Mouse (Mus musculus) forebrain, postnatal 0 days (tissue): Measurements from ENCODE around the gene Sfta2. TPM values are rescaled to one million over a fixed set of nuclear protein-coding genes. Genes with fewer than 3 reads are reported as not detected.

Experiments
- ATAC-seq: fragments of 200-750 bp; cut with Nextera tagmentation; 2 replicates; pipeline ENCODE4 v1.8.0; 2017; ENCODE audit warnings: mild to moderate bottlenecking, moderate library complexity
- DNase-seq: peaks from one replicate; pipeline ENCODE4 v3.0.0-alpha.2; 2015
- H3K27ac ChIP-seq: fragments of 300-500 bp; sonication (generic); 2 replicates; pipeline ENCODE4 v1.5.1; 2014; ENCODE audit warnings: low read depth, mild to moderate bottlenecking, antibody characterized with exemption, low read length, moderate library complexity, mixed read lengths
- H3K27me3 ChIP-seq: fragments of 300-500 bp; sonication (generic); 2 replicates; pipeline ENCODE4 v1.6.1; 2014; ENCODE audit warnings: mild to moderate bottlenecking, low read length, mixed read lengths; ENCODE audit not compliant: insufficient read depth
- H3K36me3 ChIP-seq: fragments of 300-500 bp; sonication (generic); 2 replicates; pipeline ENCODE4 v1.6.1; 2014; ENCODE audit warnings: mild to moderate bottlenecking, moderate library complexity; ENCODE audit not compliant: insufficient read depth
- H3K4me1 ChIP-seq: fragments of 300-500 bp; sonication (generic); 2 replicates; pipeline ENCODE4 v1.6.1; 2014; ENCODE audit warnings: antibody characterized with exemption; ENCODE audit not compliant: insufficient read depth
- H3K4me2 ChIP-seq: fragments of 300-500 bp; sonication (generic); 2 replicates; pipeline ENCODE4 v1.6.1; 2014; ENCODE audit warnings: low read depth, mild to moderate bottlenecking, moderate library complexity
- H3K4me3 ChIP-seq: fragments of 300-500 bp; sonication (generic); 2 replicates; pipeline ENCODE4 v1.5.1; 2014; ENCODE audit warnings: low read depth, low read length, mixed read lengths
- H3K9ac ChIP-seq: fragments of 300-500 bp; sonication (generic); 2 replicates; pipeline ENCODE4 v1.6.1; 2014; ENCODE audit warnings: mild to moderate bottlenecking
- H3K9me3 ChIP-seq: fragments of 300-500 bp; sonication (generic); 2 replicates; pipeline ENCODE4 v1.6.1; 2016; ENCODE audit warnings: low read length
- CTCF ChIP-seq: sonication (generic); IDR thresholded peaks from 2 replicates; pipeline ENCODE4 v1.5.1; 2016; ENCODE audit warnings: antibody characterized with exemption, control low read depth, low read depth
- WGBS: fragments of 180-500 bp; shearing (Covaris S2); extraction: QIAGEN DNeasy Blood & Tissue Kit; methylation state at CpG from one replicate; pipeline ENCODE4 v1.1.7; 2014; 5-methylcytosine and 5-hydroxymethylcytosine counted together
- polyA plus RNA-seq: library from polyadenylated mRNA; unstranded; fragments of >200 nt; fragmentation: Nextera tagmentation; extraction: Ambion mirVana; gene quantifications from 2 replicates; pipeline ENCODE4 v1.2.1, GENCODE M21; 2015
- total RNA-seq: library from RNA; depleted of rRNA; stranded (reverse); fragments of >200 nt; gene quantifications from 2 replicates; pipeline ENCODE4 v1.2.3, GENCODE M21; 2014; rRNA removed

Sfta2 gene
- total RNA-seq (not detected in 2 replicates), polyA plus RNA-seq (not detected in 2 replicates)

GRCm38 (mm10) chr17:35601249-35601648, at the start of gene Sfta2:
Gene Sfta2, plus strand, starts transcription at chr17:35601549.
- no peaks in the 10 kb centered on the region for H3K36me3 ChIP-seq
- H3K9ac ChIP-seq = no peak within 1 kb of the TSS
- no peaks in the 10 kb centered on the region for H3K9me3 ChIP-seq
- H3K27me3 ChIP-seq = no peaks in the 10 kb centered on the region
- H3K4me1 ChIP-seq = no peaks in the 10 kb centered on the region
- H3K27ac ChIP-seq = no peak within 1 kb of the TSS
- no peak for ATAC-seq
- 71% methylated on average over 2 of the region's 2 CpGs for WGBS
- no peak for DNase-seq
- no peak within 1 kb of the TSS for H3K4me2 ChIP-seq
- no peak for TF ChIP-seq CTCF
- H3K4me3 ChIP-seq = no peak within 1 kb of the TSS

GRCm38 (mm10) chr17:35551881-35552414, 49.4 kb upstream of the Sfta2 start, which contains the start of gene Cdsn:
Gene Cdsn, plus strand, starts transcription at chr17:35552128.
- no peak for ATAC-seq
- WGBS = 74% methylated on average over 10 of the region's 10 CpGs
- Histone ChIP-seq H3K4me2 (no peak within 1 kb of the TSS), H3K4me1 (0 out of 2 replicates have a peak, but pooled peaks cover 8% of the 10 kb centered on the region), H3K9me3 (no peaks in the 10 kb centered on the region), H3K9ac (no peak within 1 kb of the TSS), H3K27ac (no peak within 1 kb of the TSS), H3K4me3 (no peak within 1 kb of the TSS), H3K27me3 (no peaks in the 10 kb centered on the region), H3K36me3 (no peaks in the 10 kb centered on the region)
- no peak for TF ChIP-seq CTCF
- no peak for DNase-seq

- DNase-seq = no peak
- H3K36me3 ChIP-seq = no peaks in the 10 kb centered on the region
- H3K9ac ChIP-seq = no peak overlapping the region
- H3K4me3 ChIP-seq = no peak overlapping the region
- ATAC-seq = no peak
- H3K27ac ChIP-seq = no peak overlapping the region
- H3K9me3 ChIP-seq = no peaks in the 10 kb centered on the region
- TF ChIP-seq CTCF = no peak
- 80% methylated on average over 5 of the region's 5 CpGs for WGBS
- H3K4me2 ChIP-seq = no peak overlapping the region
- H3K4me1 ChIP-seq = 0 out of 2 replicates have a peak, but pooled peaks cover 7% of the 10 kb centered on the region
- no peaks in the 10 kb centered on the region for H3K27me3 ChIP-seq
Measured at GRCm38 (mm10) chr17:35554321-35554720, 47.0 kb upstream of the Sfta2 start.

GRCm38 (mm10) chr17:35554761-35555397, 46.5 kb upstream of the Sfta2 start:
- H3K4me2 ChIP-seq = no peak overlapping the region
- no peaks in the 10 kb centered on the region for H3K36me3 ChIP-seq
- WGBS = 93% methylated on average over 18 of the region's 18 CpGs
- no peak for TF ChIP-seq CTCF
- H3K9me3 ChIP-seq = no peaks in the 10 kb centered on the region
- H3K27ac ChIP-seq = no peak overlapping the region
- ATAC-seq (no peak), DNase-seq (no peak)
- no peak overlapping the region for H3K4me3 ChIP-seq
- no peaks in the 10 kb centered on the region for H3K27me3 ChIP-seq
- no peak overlapping the region for H3K9ac ChIP-seq
- H3K4me1 ChIP-seq = 0 out of 2 replicates have a peak, but pooled peaks cover 1% of the 10 kb centered on the region

GRCm38 (mm10) chr17:35556186-35556765, 45.1 kb upstream of the Sfta2 start:
- 88% methylated on average over 13 of the region's 13 CpGs for WGBS
- no peaks in the 10 kb centered on the region for H3K9me3 ChIP-seq
- no peak for TF ChIP-seq CTCF
- ATAC-seq (no peak), DNase-seq (no peak)
- H3K4me1 ChIP-seq = no peaks in the 10 kb centered on the region
- no peaks in the 10 kb centered on the region for H3K36me3 ChIP-seq
- H3K9ac ChIP-seq = no peak overlapping the region
- no peak overlapping the region for H3K4me3 ChIP-seq
- no peak overlapping the region for H3K27ac ChIP-seq
- H3K4me2 ChIP-seq = no peak overlapping the region
- no peaks in the 10 kb centered on the region for H3K27me3 ChIP-seq

GRCm38 (mm10) chr17:35556812-35557211, 44.5 kb upstream of the Sfta2 start:
- peak; percentile 56 for ATAC-seq
- Histone ChIP-seq H3K36me3 (no peaks in the 10 kb centered on the region), H3K4me3 (no peak overlapping the region)

GRCm38 (mm10) chr17:35557351-35557750, 44.0 kb upstream of the Sfta2 start:
- Histone ChIP-seq H3K9me3 (no peaks in the 10 kb centered on the region), H3K36me3 (no peaks in the 10 kb centered on the region), H3K27me3 (no peaks in the 10 kb centered on the region), H3K4me1 (no peaks in the 10 kb centered on the region), H3K4me3 (no peak overlapping the region), H3K4me2 (no peak overlapping the region), H3K27ac (no peak overlapping the region), H3K9ac (no peak overlapping the region)
- 78% methylated on average over 9 of the region's 9 CpGs for WGBS
- no peak for DNase-seq
- TF ChIP-seq CTCF = no peak
- no peak for ATAC-seq

More at GRCm38 (mm10) chr17:35556812-35557211, 44.5 kb upstream of the Sfta2 start:
- Histone ChIP-seq H3K4me2 (no peak overlapping the region), H3K27me3 (no peaks in the 10 kb centered on the region), H3K4me1 (no peaks in the 10 kb centered on the region), H3K9ac (no peak overlapping the region), H3K27ac (no peak overlapping the region), H3K9me3 (no peaks in the 10 kb centered on the region)
- peak; percentile 84 for TF ChIP-seq CTCF
- DNase-seq = peak; percentile 64
- 27% methylated on average over 5 of the region's 5 CpGs for WGBS
